Mouse (Mus musculus) stomach, adult 2 months (tissue): ENCODE results near the gene Zar1. TPM values are rescaled to one million over a fixed set of nuclear protein-coding genes. Genes with fewer than 3 reads are reported as not detected.

Experiments used
- polyA plus RNA-seq: library from polyadenylated mRNA; depleted of rRNA; stranded (reverse); fragments of >200 nt; gene quantifications from 2 replicates; pipeline ENCODE4 v1.2.3, GENCODE M21; 2012; rRNA removed

Zar1 gene
- 0.22 TPM in 1 of 2 replicates, not detected in the other for polyA plus RNA-seq

DNA sequence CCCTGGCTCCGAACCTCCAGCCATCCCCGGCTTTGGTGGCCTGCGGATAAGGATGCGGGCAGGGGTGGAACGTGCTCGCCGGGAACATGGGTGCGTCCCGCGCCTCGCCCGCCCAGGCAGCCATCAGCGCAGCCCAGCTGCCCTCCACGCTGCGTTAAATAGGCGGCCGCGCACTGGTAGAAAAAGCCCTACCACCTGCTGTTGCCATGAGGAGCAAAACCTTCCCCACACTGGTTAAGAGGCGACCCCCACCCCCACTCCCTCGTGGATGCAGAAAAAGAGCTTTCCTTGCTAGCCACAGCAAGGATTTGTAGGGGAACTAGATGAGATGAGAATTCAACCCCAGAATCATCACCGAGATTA is at the start of gene Zar1:
Zar1 (minus strand) TSS at position 285 of the 363 bp plus-strand sequence.

DNA sequence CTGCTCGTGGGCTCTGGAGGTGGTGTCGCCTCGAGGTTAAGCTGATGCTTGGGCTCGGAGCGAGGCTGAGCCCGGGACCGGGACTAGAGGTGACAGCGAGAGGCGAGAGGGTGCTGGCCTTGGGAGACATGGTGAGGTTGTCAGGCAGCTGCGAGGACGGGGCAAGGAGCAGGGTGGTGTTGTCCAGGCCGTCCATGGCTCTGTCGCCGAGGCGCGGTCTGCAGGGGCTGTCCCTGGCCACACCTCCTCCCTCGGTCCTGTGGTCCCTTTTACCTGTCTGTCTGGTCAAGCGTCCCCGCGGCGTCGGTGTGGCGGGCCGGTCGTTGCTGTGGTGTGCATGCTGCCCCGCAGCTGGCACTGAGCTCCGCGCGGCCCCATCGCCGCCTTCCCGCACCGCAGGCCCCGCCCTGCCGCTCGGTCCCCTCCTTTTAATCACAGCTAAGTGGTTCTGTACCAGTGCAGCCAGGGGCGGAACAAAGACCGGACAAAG is 6.2 kb upstream of the Zar1 start, which contains the start of gene Gm5868:
Gm5868 (minus strand) TSS at position 360 of the 490 bp plus-strand sequence.

DNA sequence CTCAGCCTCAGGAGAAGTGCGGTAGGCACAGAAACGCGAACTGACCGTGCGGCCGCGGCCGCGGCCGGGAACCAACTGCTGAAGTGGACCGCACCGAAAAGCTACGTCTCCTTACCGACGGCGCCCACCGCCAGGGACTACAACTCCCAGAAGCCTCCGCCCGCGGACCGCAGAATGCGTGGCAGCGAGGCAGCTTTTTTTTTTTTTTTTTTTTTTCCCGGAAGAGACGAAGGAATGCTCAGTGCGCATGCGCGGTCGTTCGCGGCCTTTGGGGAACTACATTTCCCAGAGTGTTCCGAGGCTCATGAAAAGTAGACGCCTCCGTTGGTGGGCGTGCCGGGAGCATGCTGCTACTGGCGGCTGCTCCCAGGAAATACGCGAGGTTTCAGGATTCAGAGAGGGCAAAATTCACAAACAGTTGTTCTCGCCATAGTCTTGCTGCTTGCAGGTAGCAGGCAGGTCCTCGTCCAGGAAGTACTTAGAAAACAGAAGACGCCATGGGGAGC is 21.5 kb downstream of the Zar1 start, which contains the start of gene Nfxl1:
Nfxl1 (minus strand) TSS at position 141 of the 506 bp plus-strand sequence.

Other genes starting within 250 kb of the Zar1 start
- 0.03 and 0.23 TPM in 2 replicates for gene Corin, start 76.8 kb downstream of the Zar1 start, polyA plus RNA-seq
- gene Nfxl1, start 21.6 kb downstream of the Zar1 start, polyA plus RNA-seq = 2.2 and 2.5 TPM in 2 replicates
- not detected in 2 replicates for gene Gm5868, start 6.3 kb upstream of the Zar1 start, polyA plus RNA-seq
- gene Cnga1, start 63.0 kb upstream of the Zar1 start, polyA plus RNA-seq = not detected in 2 replicates
- gene Nipal1, start 66.5 kb upstream of the Zar1 start, polyA plus RNA-seq = 0.84 and 1.3 TPM in 2 replicates
- gene Txk, start 171.5 kb upstream of the Zar1 start, polyA plus RNA-seq = not detected in 2 replicates